In genomic region chr3:157146124-157146855, GRCm38 (mm10) we compare ENCODE assay signal across 18 mouse cellular contexts.
"Had no signal": no experiment of that assay in that cellular context is flagged by ENCODE, and none has a peak within 500 bp of the region (broad histone marks: within the 10 kb centered on the region; RNA-seq: fewer than 3 reads in every experiment).

No protein-coding gene starts in this region.

- H3K4me3 ChIP-seq: liver, embryonic 13.5 days; liver, embryonic 15.5 days; megakaryocyte, embryonic 14.5 days; midbrain, embryonic 13.5 days; midbrain, embryonic 15.5 days; neural tube, embryonic 12.5 days; stomach, embryonic 15.5 days had no signal

- H3K9ac ChIP-seq: liver, embryonic 13.5 days; liver, embryonic 15.5 days; liver, postnatal 0 days; lung, embryonic 14.5 days; midbrain, embryonic 13.5 days; midbrain, embryonic 15.5 days; neural tube, embryonic 12.5 days; stomach, embryonic 15.5 days had no signal

- H3K27me3 ChIP-seq: liver, embryonic 13.5 days; liver, embryonic 15.5 days; megakaryocyte, embryonic 14.5 days; midbrain, embryonic 13.5 days; midbrain, embryonic 15.5 days; neural tube, embryonic 12.5 days; stomach, embryonic 15.5 days had no signal

- H3K27ac ChIP-seq: liver, embryonic 13.5 days; liver, embryonic 15.5 days; macrophage; midbrain, embryonic 13.5 days; midbrain, embryonic 15.5 days; neural tube, embryonic 12.5 days; stomach, embryonic 15.5 days; stomach, postnatal 0 days had no signal

- DNase-seq: liver; liver, embryonic 13.5 days; liver, postnatal 0 days; lung, embryonic 14.5 days; right cerebral cortex, postnatal 14 days; thymus, adult 2 months; thymus, postnatal 25 days; thymus, postnatal 4 days had no signal

- H3K36me3 ChIP-seq: liver, embryonic 13.5 days; liver, embryonic 15.5 days; midbrain, embryonic 13.5 days; midbrain, embryonic 15.5 days; neural tube, embryonic 12.5 days; stomach, embryonic 15.5 days had no signal

- H3K9me3 ChIP-seq: liver, embryonic 13.5 days; liver, embryonic 15.5 days; megakaryocyte, embryonic 14.5 days; midbrain, embryonic 13.5 days; midbrain, embryonic 15.5 days; neural tube, embryonic 12.5 days; stomach, embryonic 15.5 days had no signal

- H3K4me2 ChIP-seq: liver, embryonic 11.5 days; liver, embryonic 13.5 days; liver, embryonic 15.5 days; lung, embryonic 14.5 days; midbrain, embryonic 11.5 days; midbrain, embryonic 13.5 days; midbrain, embryonic 15.5 days; neural tube, embryonic 12.5 days; stomach, embryonic 15.5 days had no signal

- H3K4me1 ChIP-seq: liver, embryonic 13.5 days; liver, embryonic 15.5 days; megakaryocyte, embryonic 14.5 days; midbrain, embryonic 13.5 days; midbrain, embryonic 15.5 days; neural tube, embryonic 12.5 days; stomach, embryonic 15.5 days had no signal

- ATAC-seq: liver, postnatal 0 days; midbrain, embryonic 13.5 days; midbrain, embryonic 15.5 days had no signal
